Mouse (Mus musculus) hindbrain, embryonic 12.5 days (tissue): ENCODE measurements around the gene Ank3. TPM values are rescaled to one million over a fixed set of nuclear protein-coding genes. Genes with fewer than 3 reads are reported as not detected.

Experiments used
- ATAC-seq: fragments of 200-750 bp; cut with Nextera tagmentation; 2 replicates; pipeline ENCODE4 v1.8.0; 2017; ENCODE audit warnings: moderate TSS enrichment; ENCODE audit not compliant: low FRiP score
- H3K27ac ChIP-seq: fragments of 300-500 bp; sonication (generic); 2 replicates; pipeline ENCODE4 v1.5.1; 2016; ENCODE audit warnings: mild to moderate bottlenecking
- H3K27me3 ChIP-seq: fragments of 300-500 bp; sonication (generic); 2 replicates; pipeline ENCODE4 v1.6.1; 2016; ENCODE audit warnings: mild to moderate bottlenecking
- H3K36me3 ChIP-seq: fragments of 300-500 bp; sonication (generic); 2 replicates; pipeline ENCODE4 v1.6.1; 2016; ENCODE audit warnings: mild to moderate bottlenecking
- H3K4me1 ChIP-seq: fragments of 300-500 bp; sonication (generic); 2 replicates; pipeline ENCODE4 v1.6.1; 2016
- H3K4me2 ChIP-seq: fragments of 300-500 bp; sonication (generic); replicated peaks from 2 replicates; pipeline ENCODE4 v1.6.1; 2016; ENCODE audit warnings: mild to moderate bottlenecking
- H3K4me3 ChIP-seq: fragments of 300-500 bp; sonication (generic); 2 replicates; pipeline ENCODE4 v1.5.1; 2016; ENCODE audit warnings: mild to moderate bottlenecking
- H3K9ac ChIP-seq: fragments of 300-500 bp; sonication (generic); 2 replicates; pipeline ENCODE4 v1.6.1; 2016; ENCODE audit warnings: mild to moderate bottlenecking, moderate library complexity
- H3K9me3 ChIP-seq: fragments of 300-500 bp; sonication (generic); replicated peaks from 2 replicates; pipeline ENCODE4 v1.6.1; 2016; ENCODE audit warnings: mild to moderate bottlenecking
- WGBS: fragments of 180-500 bp; shearing (Covaris S2); methylation state at CpG from one replicate; pipeline ENCODE4 v1.1.7; 2016; 5-methylcytosine and 5-hydroxymethylcytosine counted together
- polyA plus RNA-seq: library from polyadenylated mRNA; unstranded; fragments of >200 nt; fragmentation: Nextera tagmentation; extraction: Ambion mirVana; gene quantifications from 2 replicates; pipeline ENCODE4 v1.2.1, GENCODE M21; 2016

Ank3 gene
- polyA plus RNA-seq, 1 experiment from 2014 or later = 91.0 TPM

DNA sequence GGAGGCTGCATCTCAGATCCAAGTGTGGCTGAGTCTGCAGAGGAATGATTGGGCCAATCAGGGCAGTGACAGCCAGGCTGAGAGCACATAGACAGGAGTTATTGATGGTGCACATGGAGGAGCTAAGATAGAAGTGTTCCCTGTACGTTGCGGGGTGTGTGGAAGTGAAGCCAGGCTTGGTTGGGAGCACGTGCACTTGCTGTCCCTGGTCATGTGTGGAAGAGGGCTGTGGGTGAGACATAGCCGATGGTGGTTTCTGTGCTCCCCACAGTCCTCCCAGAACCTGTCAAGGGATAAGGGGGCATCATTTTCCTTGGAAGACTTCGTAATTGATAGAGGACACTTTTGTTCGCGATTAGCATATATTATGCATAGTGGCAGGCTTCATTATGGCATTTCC is 434.2 kb downstream of the Ank3 start:
- no peak overlapping the region for H3K27ac ChIP-seq
- no peak overlapping the region for H3K9ac ChIP-seq
- 0 out of 2 replicates have a peak, but pooled peaks cover 3% of the 10 kb centered on the region for H3K36me3 ChIP-seq
- WGBS = 89% methylated on average over 7 of the region's 7 CpGs
- H3K4me3 ChIP-seq = no peak overlapping the region
- no peak for ATAC-seq
- H3K27me3 ChIP-seq = no peaks in the 10 kb centered on the region
- no peaks in the 10 kb centered on the region for H3K9me3 ChIP-seq
- H3K4me1 ChIP-seq = no peaks in the 10 kb centered on the region
- no peak overlapping the region for H3K4me2 ChIP-seq

DNA sequence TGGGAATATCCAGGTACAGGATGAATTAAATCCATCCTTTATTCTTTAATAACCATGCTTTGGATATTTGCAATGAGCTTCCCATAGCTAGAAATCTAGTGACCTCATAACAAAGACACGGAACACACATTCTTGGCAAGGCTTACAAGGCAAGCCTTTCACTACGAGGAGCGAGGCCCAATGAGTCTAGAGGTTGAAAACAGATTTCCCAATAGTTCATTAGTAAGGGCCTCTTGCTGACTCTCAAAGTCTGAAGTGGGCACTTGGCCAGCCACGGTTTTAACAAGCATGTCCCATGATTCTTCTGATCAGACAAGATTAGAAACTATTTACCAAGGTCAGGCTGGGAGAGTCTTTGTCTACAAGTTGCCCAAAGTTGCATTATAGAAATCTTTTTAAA is 436.1 kb downstream of the Ank3 start:
- Histone ChIP-seq H3K9ac (no peak overlapping the region), H3K4me3 (no peak overlapping the region), H3K27ac (no peak overlapping the region), H3K4me2 (no peak overlapping the region), H3K36me3 (no peaks in the 10 kb centered on the region), H3K4me1 (no peaks in the 10 kb centered on the region), H3K9me3 (no peaks in the 10 kb centered on the region), H3K27me3 (no peaks in the 10 kb centered on the region)
- WGBS = 83% methylated on average over 4 of the region's 4 CpGs
- no peak for ATAC-seq

DNA sequence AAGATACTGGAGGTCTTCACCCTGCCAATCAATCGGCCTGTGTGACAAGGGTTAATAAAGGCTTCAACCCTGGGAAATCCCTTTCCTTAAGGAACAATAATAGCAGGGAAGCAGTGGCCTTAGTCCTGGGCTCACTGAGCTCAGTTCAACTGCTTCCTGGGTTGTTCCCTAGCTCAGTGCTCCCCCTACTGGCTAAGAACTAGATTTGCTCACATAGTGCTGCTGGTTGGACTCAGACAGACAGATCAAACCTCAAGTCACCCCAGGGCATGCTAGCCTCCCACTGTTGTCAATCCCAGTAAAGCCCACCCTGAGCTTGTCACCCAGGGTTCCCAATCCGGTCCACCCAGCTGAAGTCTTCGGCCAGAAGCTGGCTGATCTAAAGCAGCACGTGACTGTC is 447.2 kb downstream of the Ank3 start:
- 0 out of 2 replicates have a peak, but pooled peaks cover 8% of the 10 kb centered on the region for H3K36me3 ChIP-seq
- 38% methylated on average over 4 of the region's 4 CpGs for WGBS
- no peak overlapping the region for H3K4me2 ChIP-seq
- no peaks in the 10 kb centered on the region for H3K27me3 ChIP-seq
- H3K4me1 ChIP-seq = no peaks in the 10 kb centered on the region
- no peak overlapping the region for H3K4me3 ChIP-seq
- H3K27ac ChIP-seq = no peak overlapping the region
- H3K9me3 ChIP-seq = no peaks in the 10 kb centered on the region
- ATAC-seq = peak; percentile 70
- H3K9ac ChIP-seq = no peak overlapping the region

DNA sequence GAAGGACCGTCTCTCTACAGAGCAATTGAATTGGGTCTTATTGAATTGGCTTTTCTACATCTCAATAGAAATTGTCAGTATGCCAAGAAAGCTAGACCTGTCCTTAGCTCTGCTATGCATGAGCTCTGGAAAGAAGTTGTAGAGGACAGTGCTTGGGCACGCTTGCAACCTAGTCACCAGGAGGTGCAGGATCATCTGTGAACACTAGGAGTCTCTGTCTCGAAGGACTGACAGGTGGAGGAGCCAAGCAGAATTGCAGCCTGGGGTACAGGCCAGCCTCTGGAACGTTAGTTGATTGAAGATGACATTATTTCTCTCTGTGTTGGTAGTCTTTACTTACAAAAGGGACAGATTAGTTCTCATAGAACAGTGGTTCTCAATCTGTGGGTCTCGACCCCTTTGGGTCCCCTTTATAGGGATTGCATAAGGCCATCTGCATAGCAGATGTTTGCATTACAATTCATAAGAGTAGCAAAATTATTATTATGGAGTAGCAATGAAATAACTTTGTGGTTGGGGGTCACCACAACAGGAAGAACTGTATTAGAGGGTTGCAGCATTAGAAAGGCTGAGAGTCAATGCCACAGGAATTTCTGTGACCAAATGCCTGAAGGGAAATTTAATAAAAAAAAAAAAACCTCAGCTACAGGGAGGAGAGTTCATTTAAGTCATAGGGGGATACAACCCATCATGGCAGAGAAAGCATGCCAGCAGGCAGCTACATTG is 454.0 kb downstream of the Ank3 start:
- peaks cover 9% of the 10 kb centered on the region; the same call in 1 of the 2 replicates for H3K36me3 ChIP-seq
- no peak overlapping the region for H3K9ac ChIP-seq

DNA sequence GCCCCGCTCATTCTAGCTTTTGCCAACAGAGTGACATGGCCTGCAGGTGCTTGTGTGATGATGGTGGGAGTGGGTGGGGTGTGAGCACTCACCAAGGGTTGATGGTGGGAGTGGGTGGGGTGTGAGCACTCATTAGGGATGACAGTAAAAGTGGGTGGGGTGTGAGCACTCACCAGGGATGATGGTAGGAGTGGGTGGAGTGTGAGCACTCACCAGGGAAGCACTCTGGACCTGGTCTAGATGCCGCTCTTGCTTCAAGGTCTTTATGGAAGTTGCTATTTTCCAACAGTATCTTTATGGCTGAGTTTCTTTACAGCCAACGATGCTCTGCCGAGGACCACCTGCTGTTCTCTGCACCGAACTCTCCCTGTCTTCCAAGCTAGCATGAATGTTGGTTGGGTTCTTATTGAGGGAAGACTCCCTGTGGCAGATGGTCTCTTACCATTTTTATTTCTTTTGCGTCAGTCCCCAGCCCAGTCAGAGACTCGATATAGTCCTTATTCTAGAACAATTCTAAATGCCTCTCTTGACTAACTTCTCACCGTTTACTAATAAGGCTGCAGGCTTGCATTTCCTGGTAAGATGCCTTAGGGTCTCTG is 456.1 kb downstream of the Ank3 start:
- no peak for ATAC-seq
- no peak overlapping the region for H3K4me3 ChIP-seq

More for the DNA sequence above, 454.0 kb downstream of the Ank3 start:
- Histone ChIP-seq H3K27me3 (no peaks in the 10 kb centered on the region), H3K4me3 (no peak overlapping the region), H3K4me2 (no peak overlapping the region), H3K4me1 (no peaks in the 10 kb centered on the region), H3K9me3 (no peaks in the 10 kb centered on the region), H3K27ac (no peak overlapping the region)
- 66% methylated on average over 5 of the region's 5 CpGs for WGBS
- no peak for ATAC-seq

DNA sequence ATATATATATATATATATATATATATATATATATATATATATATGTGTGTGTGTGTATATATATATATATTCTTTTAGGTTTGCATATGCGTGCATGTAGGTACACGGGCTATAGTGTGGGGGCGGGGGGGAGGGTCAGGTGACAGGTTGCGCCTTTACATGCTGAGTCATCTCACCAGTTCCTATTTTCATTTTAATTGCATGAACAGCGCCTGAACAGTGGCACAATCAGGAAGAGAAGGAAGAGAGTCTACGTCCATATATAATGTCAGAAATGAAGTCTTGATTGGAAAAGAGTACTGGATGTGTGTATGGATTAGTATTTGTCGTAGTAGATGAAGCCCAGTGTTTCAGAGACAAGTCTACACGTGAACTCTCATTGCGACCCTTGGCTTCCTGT is 459.4 kb downstream of the Ank3 start:
- H3K9me3 ChIP-seq = no peaks in the 10 kb centered on the region
- no peak overlapping the region for H3K9ac ChIP-seq
- 89% methylated on average over 9 of the region's 9 CpGs for WGBS
- H3K36me3 ChIP-seq = no peaks in the 10 kb centered on the region
- H3K4me1 ChIP-seq = peaks cover 13% of the 10 kb centered on the region
- H3K27me3 ChIP-seq = no peaks in the 10 kb centered on the region
- ATAC-seq = no peak
- H3K27ac ChIP-seq = peak overlapping the region; percentile 81; the same call in 1 of the 2 replicates
- no peak overlapping the region for H3K4me2 ChIP-seq
- H3K4me3 ChIP-seq = no peak overlapping the region

More for the DNA sequence above, 456.1 kb downstream of the Ank3 start:
- Histone ChIP-seq H3K27ac (no peak overlapping the region), H3K36me3 (peaks cover 9% of the 10 kb centered on the region; the same call in 1 of the 2 replicates), H3K4me1 (peaks cover 11% of the 10 kb centered on the region), H3K9me3 (no peaks in the 10 kb centered on the region), H3K9ac (no peak overlapping the region), H3K27me3 (no peaks in the 10 kb centered on the region), H3K4me2 (no peak overlapping the region)
- 90% methylated on average over 8 of the region's 8 CpGs for WGBS

DNA sequence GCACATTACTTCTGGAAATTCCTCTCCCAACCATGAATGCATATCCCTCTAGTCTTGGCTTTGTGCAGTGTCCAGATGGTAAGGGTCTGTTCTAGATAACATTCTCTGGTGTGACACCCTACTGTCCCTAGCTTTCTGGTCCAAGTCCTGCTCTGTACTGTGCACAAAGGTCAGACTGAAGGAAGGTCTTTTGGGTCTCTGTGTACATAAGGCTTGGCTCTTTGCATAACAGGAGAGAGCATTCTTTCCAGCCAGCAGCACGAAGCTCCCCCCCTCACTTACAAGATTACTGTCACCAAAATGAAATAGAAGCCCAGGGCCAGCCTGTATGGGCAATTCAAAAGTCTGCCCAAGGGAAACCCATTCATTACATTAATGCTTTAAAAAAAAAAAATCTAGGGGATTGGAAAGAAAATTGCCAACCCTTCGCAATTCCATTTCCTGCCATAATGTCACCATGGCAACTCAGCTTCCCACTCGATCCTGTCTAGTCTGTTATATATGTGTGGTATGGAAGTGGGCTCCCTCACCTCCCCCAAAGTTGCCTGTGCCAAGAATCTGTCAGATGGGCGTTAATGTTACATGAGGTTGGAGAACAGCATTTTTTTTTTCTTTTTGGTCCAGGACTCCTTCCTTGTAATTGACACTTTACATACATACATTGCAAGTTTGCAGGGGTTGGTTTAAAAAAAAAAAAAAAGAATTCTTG is 460.5 kb downstream of the Ank3 start:
- ATAC-seq = peak; percentile 77
- Histone ChIP-seq H3K36me3 (no peaks in the 10 kb centered on the region), H3K27ac (peak overlapping the region; percentile 81), H3K9me3 (no peaks in the 10 kb centered on the region), H3K4me1 (peaks cover 13% of the 10 kb centered on the region), H3K4me2 (peak overlapping the region; percentile 13), H3K9ac (no peak overlapping the region), H3K27me3 (no peaks in the 10 kb centered on the region), H3K4me3 (no peak overlapping the region)
- 21% methylated on average over 4 of the region's 4 CpGs for WGBS

DNA sequence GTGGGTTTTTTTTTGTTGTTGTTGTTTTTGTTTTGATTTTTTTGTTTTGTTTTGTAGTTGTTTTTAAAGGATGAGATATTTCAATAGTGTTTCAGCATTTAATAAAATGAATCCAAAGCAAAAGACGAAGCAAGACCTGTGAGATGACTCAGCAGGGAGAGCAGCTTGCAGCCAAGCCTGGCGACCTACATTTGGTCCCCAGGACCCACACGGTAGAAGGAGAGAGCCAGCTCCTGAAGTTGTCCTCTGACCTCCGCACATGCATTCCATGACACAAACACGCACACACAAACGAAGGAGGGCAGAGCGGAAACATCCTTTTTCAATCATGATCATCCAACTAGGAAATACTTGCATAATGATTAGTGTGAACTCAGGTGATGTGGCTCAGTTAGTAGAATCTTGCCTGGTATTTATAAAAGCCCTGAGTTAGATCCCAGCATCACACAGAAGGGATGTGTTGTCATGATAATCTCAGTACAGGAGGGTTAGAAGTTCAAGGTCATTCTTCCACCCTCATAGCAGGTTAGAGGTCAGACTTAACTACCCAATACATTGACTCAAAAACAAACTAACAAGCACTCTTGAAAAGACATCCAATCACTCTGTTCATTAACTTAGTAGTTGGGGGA is 461.4 kb downstream of the Ank3 start:
- no peak for ATAC-seq
- H3K4me1 ChIP-seq = peaks cover 13% of the 10 kb centered on the region
- peak overlapping the region; percentile 30; the same call in 1 of the 2 replicates for H3K27ac ChIP-seq
- no peaks in the 10 kb centered on the region for H3K27me3 ChIP-seq
- H3K4me2 ChIP-seq = no peak overlapping the region
- H3K9ac ChIP-seq = no peak overlapping the region
- H3K9me3 ChIP-seq = no peaks in the 10 kb centered on the region
- no peaks in the 10 kb centered on the region for H3K36me3 ChIP-seq
- no peak overlapping the region for H3K4me3 ChIP-seq
- 86% methylated on average over 7 of the region's 7 CpGs for WGBS

DNA sequence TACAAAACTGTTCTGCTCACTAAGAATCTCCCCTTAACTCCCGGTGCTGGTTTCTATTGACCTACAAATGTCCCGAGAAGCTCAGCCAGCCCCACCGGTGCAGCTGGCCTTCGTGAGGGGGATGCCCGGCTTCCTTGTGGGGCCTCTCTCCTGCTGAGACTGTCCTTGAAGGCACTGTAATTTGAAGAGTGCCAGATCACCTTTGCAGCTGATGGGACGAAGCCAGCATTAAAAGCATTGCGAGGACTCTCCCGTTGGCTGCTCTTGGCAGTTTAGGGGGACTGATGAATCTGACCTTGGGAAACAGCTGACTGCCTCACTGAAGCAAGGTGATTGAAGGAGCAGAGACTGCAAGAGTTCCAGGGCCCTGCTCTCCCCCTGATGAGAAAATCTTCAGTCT is 464.3 kb downstream of the Ank3 start:
- Histone ChIP-seq H3K9me3 (no peaks in the 10 kb centered on the region), H3K9ac (no peak overlapping the region), H3K4me3 (no peak overlapping the region), H3K4me2 (no peak overlapping the region), H3K27ac (no peak overlapping the region), H3K4me1 (peaks cover 21% of the 10 kb centered on the region), H3K36me3 (peaks cover 3% of the 10 kb centered on the region; the same call in 1 of the 2 replicates), H3K27me3 (no peaks in the 10 kb centered on the region)
- WGBS = 58% methylated on average over 8 of the region's 8 CpGs
- no peak for ATAC-seq

DNA sequence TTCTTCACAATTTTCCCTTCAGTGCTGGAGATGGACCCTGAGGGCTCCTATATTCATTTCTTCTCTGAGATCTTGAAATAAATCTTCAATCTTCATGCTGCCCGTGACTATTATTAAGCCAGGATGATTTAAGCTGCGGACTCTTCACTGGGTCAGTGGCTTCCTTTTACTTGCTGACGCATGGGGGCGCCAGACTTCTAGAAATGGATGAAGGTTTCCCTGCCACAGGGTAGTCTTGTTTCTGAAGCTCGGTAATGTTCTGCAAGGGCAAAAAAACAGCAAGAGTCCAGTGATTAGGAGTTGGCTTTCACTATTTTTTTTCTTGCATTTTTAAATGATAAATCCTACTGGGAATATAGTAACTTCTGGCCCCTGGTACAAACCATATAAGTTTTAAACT is 471.8 kb downstream of the Ank3 start:
- no peak overlapping the region for H3K4me2 ChIP-seq
- H3K4me3 ChIP-seq = no peak overlapping the region
- no peaks in the 10 kb centered on the region for H3K9me3 ChIP-seq
- no peak overlapping the region for H3K27ac ChIP-seq
- no peak for ATAC-seq
- H3K9ac ChIP-seq = no peak overlapping the region
- H3K27me3 ChIP-seq = no peaks in the 10 kb centered on the region
- WGBS = 12% methylated on average over 5 of the region's 5 CpGs
- peaks cover 16% of the 10 kb centered on the region for H3K36me3 ChIP-seq
- peaks cover 6% of the 10 kb centered on the region; the same call in 1 of the 2 replicates for H3K4me1 ChIP-seq

DNA sequence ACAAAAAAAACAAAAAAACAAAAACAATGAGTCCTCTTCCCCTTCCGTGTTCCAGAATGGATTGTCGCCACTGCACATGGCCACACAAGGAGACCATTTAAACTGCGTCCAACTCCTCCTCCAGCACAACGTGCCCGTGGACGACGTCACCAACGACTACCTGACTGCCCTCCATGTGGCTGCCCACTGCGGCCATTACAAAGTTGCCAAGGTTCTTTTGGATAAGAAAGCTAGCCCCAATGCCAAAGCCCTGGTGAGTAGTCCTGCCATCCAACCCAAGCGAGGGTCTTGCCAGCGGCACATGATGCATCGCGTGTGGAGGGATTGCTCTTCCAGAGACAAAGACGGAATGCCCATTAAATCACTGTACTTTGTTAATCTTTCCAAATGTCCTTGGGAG is 472.4 kb downstream of the Ank3 start:
- Histone ChIP-seq H3K27me3 (no peaks in the 10 kb centered on the region), H3K4me2 (no peak overlapping the region), H3K9ac (no peak overlapping the region), H3K27ac (no peak overlapping the region), H3K4me3 (no peak overlapping the region), H3K36me3 (peaks cover 18% of the 10 kb centered on the region), H3K4me1 (peaks cover 1% of the 10 kb centered on the region; the same call in 1 of the 2 replicates), H3K9me3 (no peaks in the 10 kb centered on the region)
- WGBS = 86% methylated on average over 14 of the region's 14 CpGs
- ATAC-seq = no peak

DNA sequence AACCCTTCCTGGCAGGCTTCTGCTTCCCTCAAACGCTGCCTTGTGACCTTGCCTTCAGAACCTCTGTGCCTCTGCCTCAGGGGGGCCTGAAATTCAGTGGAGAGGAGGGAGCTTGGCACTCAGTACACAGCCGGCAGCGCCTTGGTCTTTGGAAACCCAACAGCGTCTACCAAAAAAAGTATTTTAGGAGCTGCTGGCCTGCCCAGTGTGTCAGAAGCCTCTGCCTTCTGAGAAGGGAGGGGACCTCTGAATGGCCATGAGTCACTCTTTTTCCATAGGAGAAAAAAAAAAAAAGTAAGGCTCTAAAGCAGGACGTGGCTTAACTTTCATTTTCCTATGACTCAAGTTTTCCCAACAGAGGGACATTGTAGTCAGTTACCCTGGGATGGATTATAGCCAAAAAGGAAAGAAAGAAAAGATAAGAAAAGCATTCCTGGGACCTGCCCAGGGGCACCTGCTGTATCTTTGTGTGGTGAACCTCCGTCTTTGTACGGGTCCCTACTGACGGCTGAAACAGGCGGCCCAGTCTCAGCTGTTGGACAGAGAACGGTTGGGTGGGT is 473.7 kb downstream of the Ank3 start:
- peaks cover 18% of the 10 kb centered on the region for H3K36me3 ChIP-seq
- H3K27me3 ChIP-seq = no peaks in the 10 kb centered on the region
- WGBS = 67% methylated on average over 10 of the region's 10 CpGs
- no peak overlapping the region for H3K27ac ChIP-seq
- no peak for ATAC-seq
- no peaks in the 10 kb centered on the region for H3K4me1 ChIP-seq
- H3K9me3 ChIP-seq = no peaks in the 10 kb centered on the region
- no peak overlapping the region for H3K9ac ChIP-seq
- no peak overlapping the region for H3K4me2 ChIP-seq
- no peak overlapping the region for H3K4me3 ChIP-seq
